Mouse (Mus musculus): ENCODE data around the gene Hsp90ab1.

GRCm38 (mm10) chr17:45524961-45525360, 48.1 kb downstream of the Hsp90ab1 start:
- no peak for TF ChIP-seq POLR2A (IDR thresholded peaks at IDR 0.05; ENCODE audit: low read depth, low read length)
- TF ChIP-seq CTCF (IDR thresholded peaks at IDR 0.05; ENCODE audit: extremely low read depth, insufficient read depth, insufficient read length, insufficient replicate concordance) = no peak

All from spleen, adult 2 months (tissue).